Mouse (Mus musculus): Measurements from ENCODE around the gene Slco3a1. TPM values are rescaled to one million over a fixed set of nuclear protein-coding genes. Genes with fewer than 3 reads are reported as not detected.
A peak's percentile ranks its signal among the peaks of the same experiment; 100 is the strongest.

The Slco3a1 gene
- 10 to 100 TPM; 65.6 to 66.6 TPM for total RNA-seq (2021)
- long read RNA-seq, full-length matches to known transcripts = 52 of 86 reads
- long read RNA-seq, partial matches to known transcripts = 3 of 86 reads
- long read RNA-seq, other reads (novel, unspliced or antisense) = 31 of 86 reads

GRCm38 (mm10) chr7:74554608-74555311 lies at the start of gene Slco3a1:
Slco3a1 (minus strand) TSS chr7:74554780.
- peak; percentile 67 to 76 for DNase-seq (ENCODE audit: low spot score in 2 of 2)

GRCm38 (mm10) chr7:74600996-74601395 lies 46.4 kb upstream of the Slco3a1 start:
- DNase-seq (ENCODE audit: low spot score in 2 of 2) = no peak

- no peak for DNase-seq (ENCODE audit: low spot score in 2 of 2)
These were observed 24.8 kb upstream of the Slco3a1 start for GRCm38 (mm10) chr7:74579411-74579810.

GRCm38 (mm10) chr7:74575678-74576077 lies 21.1 kb upstream of the Slco3a1 start:
- no peak for DNase-seq (ENCODE audit: low spot score in 2 of 2)

- peak; percentile 72 to 77 for DNase-seq (ENCODE audit: low spot score in 2 of 2)
These were observed 836 bp upstream of the Slco3a1 start for GRCm38 (mm10) chr7:74555416-74555815.

GRCm38 (mm10) chr7:74554041-74554561 lies 479 bp downstream of the Slco3a1 start:
- peak; percentile 60 to 62 for DNase-seq (ENCODE audit: low spot score in 2 of 2)

GRCm38 (mm10) chr7:74553111-74553650 lies 1.4 kb downstream of the Slco3a1 start:
- DNase-seq (ENCODE audit: low spot score in 2 of 2) = no peak

GRCm38 (mm10) chr7:74552546-74552945 lies 2.0 kb downstream of the Slco3a1 start:
- no peak for DNase-seq (ENCODE audit: low spot score in 2 of 2)

- no peak for DNase-seq (ENCODE audit: low spot score in 2 of 2)
These were observed 2.6 kb downstream of the Slco3a1 start for GRCm38 (mm10) chr7:74552000-74552358.

GRCm38 (mm10) chr7:74551338-74551999 lies 3.1 kb downstream of the Slco3a1 start:
- DNase-seq (ENCODE audit: low spot score in 2 of 2) = no peak

GRCm38 (mm10) chr7:74549686-74550085 lies 4.9 kb downstream of the Slco3a1 start:
- no peak for DNase-seq (ENCODE audit: low spot score in 2 of 2)

GRCm38 (mm10) chr7:74549013-74549582 lies 5.5 kb downstream of the Slco3a1 start:
- DNase-seq (ENCODE audit: low spot score in 2 of 2) = no peak

- no peak for DNase-seq (ENCODE audit: low spot score in 2 of 2)
These were observed 7.9 kb downstream of the Slco3a1 start for GRCm38 (mm10) chr7:74546691-74547090.

GRCm38 (mm10) chr7:74545498-74545990 lies 9.0 kb downstream of the Slco3a1 start:
- DNase-seq (ENCODE audit: low spot score in 2 of 2) = no peak

- no peak for DNase-seq (ENCODE audit: low spot score in 2 of 2)
These were observed 10.3 kb downstream of the Slco3a1 start for GRCm38 (mm10) chr7:74544306-74544705.

GRCm38 (mm10) chr7:74541958-74542357 lies 12.6 kb downstream of the Slco3a1 start:
- no peak for DNase-seq (ENCODE audit: low spot score in 2 of 2)

GRCm38 (mm10) chr7:74540933-74541725 lies 13.5 kb downstream of the Slco3a1 start:
- DNase-seq (ENCODE audit: low spot score in 2 of 2) = no peak

GRCm38 (mm10) chr7:74536186-74536585 lies 18.4 kb downstream of the Slco3a1 start:
- no peak for DNase-seq (ENCODE audit: low spot score in 2 of 2)

GRCm38 (mm10) chr7:74531468-74532097 lies 23.0 kb downstream of the Slco3a1 start:
- DNase-seq (ENCODE audit: low spot score in 2 of 2) = no peak

GRCm38 (mm10) chr7:74529877-74530276 lies 24.7 kb downstream of the Slco3a1 start:
- no peak for DNase-seq (ENCODE audit: low spot score in 2 of 2)

All from layer of hippocampus, postnatal 10 days (tissue).